Mouse (Mus musculus): Measurements from ENCODE around the gene Hsdl1. TPM values are rescaled to one million over a fixed set of nuclear protein-coding genes. Genes with fewer than 3 reads are reported as not detected.

Gene Hsdl1
- total and polyA plus RNA-seq, 2 experiments: 6.1 to 7.8 TPM

DNA sequence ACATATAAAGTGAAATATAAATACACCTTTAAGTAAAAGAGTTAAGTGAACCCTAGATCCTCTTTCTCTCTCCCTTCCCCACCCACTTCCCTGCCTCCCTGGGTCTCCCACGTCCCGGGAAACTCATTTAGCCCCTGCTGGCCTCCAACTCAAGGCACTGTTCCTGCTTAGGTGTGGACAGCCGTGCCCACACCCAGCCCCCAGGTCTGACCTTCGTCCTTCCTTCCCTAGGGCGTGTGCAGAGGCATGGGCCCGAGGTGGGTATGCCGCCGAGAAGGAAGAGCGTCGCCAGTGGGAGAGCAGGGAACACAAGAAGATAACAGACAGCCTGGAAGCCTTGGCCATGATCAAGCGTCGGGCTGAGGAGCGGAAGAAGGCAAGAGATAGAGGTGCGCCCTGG, 15.4 kb upstream of the Hsdl1 start:
- H3K4me3 ChIP-seq (ENCODE audit: insufficient read depth, low read depth, low read length): no peak overlapping the region
- WGBS: 72% methylated on average over 14 of the region's 14 CpGs
- no peak for TF ChIP-seq POLR2A (IDR thresholded peaks at IDR 0.05; ENCODE audit: extremely low read depth, insufficient read depth, low read length)
- no peak for TF ChIP-seq CTCF (IDR thresholded peaks at IDR 0.05; ENCODE audit: low read depth, low read length)
- no peaks in the 10 kb centered on the region for H3K79me2 ChIP-seq (ENCODE audit: control insufficient read depth, insufficient read depth, low read length)
- 0 out of 2 replicates have a peak, but pooled peaks cover 2% of the 10 kb centered on the region for H3K4me1 ChIP-seq (ENCODE audit: control insufficient read depth, insufficient read depth, low read length)
- H3K27me3 ChIP-seq (ENCODE audit: control insufficient read depth, insufficient read depth, low read length): no peaks in the 10 kb centered on the region
- DNase-seq (ENCODE audit: extremely low read depth, low read depth, low spot score): no peak
- no peak overlapping the region for H3K9ac ChIP-seq (ENCODE audit: low read depth, low read length)
- no peak overlapping the region for H3K27ac ChIP-seq (replicated peaks; ENCODE audit: insufficient read depth, low read depth, low read length)
- no peaks in the 10 kb centered on the region for H3K36me3 ChIP-seq (ENCODE audit: control insufficient read depth, insufficient read depth, low read length)

DNA sequence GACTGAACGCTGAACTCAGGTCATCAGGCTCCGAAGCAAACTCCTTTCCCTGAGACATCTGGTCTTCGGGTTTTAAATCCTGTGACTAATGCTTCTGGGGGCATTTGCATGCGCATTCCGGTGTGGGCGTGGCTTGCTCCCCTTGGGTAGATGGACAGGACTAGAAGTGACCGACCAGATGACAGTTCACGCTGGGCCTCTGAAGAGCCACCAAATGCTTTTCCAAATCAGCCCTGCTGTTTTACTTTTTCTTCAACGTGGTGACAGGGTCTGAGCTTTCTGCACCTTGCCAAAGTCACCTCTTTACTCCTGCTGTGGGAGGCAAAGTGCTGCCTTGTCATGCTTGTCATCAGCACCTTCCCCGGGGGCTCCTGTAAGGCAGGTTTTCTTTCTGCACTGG, 13.9 kb upstream of the Hsdl1 start:
- 70% methylated on average over 10 of the region's 10 CpGs for WGBS
- Histone ChIP-seq H3K4me3 (ENCODE audit: insufficient read depth, low read depth, low read length) (no peak overlapping the region), H3K4me1 (ENCODE audit: control insufficient read depth, insufficient read depth, low read length) (0 out of 2 replicates have a peak, but pooled peaks cover 2% of the 10 kb centered on the region), H3K9ac (ENCODE audit: low read depth, low read length) (no peak overlapping the region), H3K27ac (replicated peaks; ENCODE audit: insufficient read depth, low read depth, low read length) (no peak overlapping the region), H3K79me2 (ENCODE audit: control insufficient read depth, insufficient read depth, low read length) (no peaks in the 10 kb centered on the region), H3K36me3 (ENCODE audit: control insufficient read depth, insufficient read depth, low read length) (no peaks in the 10 kb centered on the region), H3K27me3 (ENCODE audit: control insufficient read depth, insufficient read depth, low read length) (no peaks in the 10 kb centered on the region)
- DNase-seq (ENCODE audit: extremely low read depth, low read depth, low spot score): no peak
- TF ChIP-seq CTCF (IDR thresholded peaks at IDR 0.05; ENCODE audit: low read depth, low read length) (no peak), POLR2A (IDR thresholded peaks at IDR 0.05; ENCODE audit: extremely low read depth, insufficient read depth, low read length) (no peak)

DNA sequence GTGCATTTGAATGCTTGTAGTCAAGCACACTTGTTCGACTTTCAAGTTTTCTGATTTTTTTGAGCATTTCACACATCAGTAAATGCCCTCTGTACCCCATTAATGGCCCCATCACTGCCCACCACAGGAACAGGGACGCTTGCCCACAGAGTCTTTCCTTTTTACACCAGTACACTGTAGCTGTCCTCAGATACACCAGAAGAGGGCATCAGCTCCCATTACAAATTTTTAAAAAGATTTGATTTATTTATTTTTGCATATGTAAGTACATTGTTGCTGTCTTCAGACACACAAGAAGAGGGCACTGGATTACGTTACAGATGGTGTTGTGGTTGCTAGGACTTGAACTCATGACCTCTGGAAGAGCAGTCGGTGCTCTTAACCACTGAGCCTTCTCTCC, 13.3 kb upstream of the Hsdl1 start:
- no peak for DNase-seq (ENCODE audit: extremely low read depth, low read depth, low spot score)
- H3K4me1 ChIP-seq (ENCODE audit: control insufficient read depth, insufficient read depth, low read length): 0 out of 2 replicates have a peak, but pooled peaks cover 2% of the 10 kb centered on the region
- no peaks in the 10 kb centered on the region for H3K79me2 ChIP-seq (ENCODE audit: control insufficient read depth, insufficient read depth, low read length)
- H3K36me3 ChIP-seq (ENCODE audit: control insufficient read depth, insufficient read depth, low read length): no peaks in the 10 kb centered on the region
- TF ChIP-seq CTCF (IDR thresholded peaks at IDR 0.05; ENCODE audit: low read depth, low read length): no peak
- TF ChIP-seq POLR2A (IDR thresholded peaks at IDR 0.05; ENCODE audit: extremely low read depth, insufficient read depth, low read length): no peak
- no peak overlapping the region for H3K27ac ChIP-seq (replicated peaks; ENCODE audit: insufficient read depth, low read depth, low read length)
- no peaks in the 10 kb centered on the region for H3K27me3 ChIP-seq (ENCODE audit: control insufficient read depth, insufficient read depth, low read length)
- no peak overlapping the region for H3K4me3 ChIP-seq (ENCODE audit: insufficient read depth, low read depth, low read length)
- 84% methylated on average over 4 of the region's 4 CpGs for WGBS
- no peak overlapping the region for H3K9ac ChIP-seq (ENCODE audit: low read depth, low read length)

DNA sequence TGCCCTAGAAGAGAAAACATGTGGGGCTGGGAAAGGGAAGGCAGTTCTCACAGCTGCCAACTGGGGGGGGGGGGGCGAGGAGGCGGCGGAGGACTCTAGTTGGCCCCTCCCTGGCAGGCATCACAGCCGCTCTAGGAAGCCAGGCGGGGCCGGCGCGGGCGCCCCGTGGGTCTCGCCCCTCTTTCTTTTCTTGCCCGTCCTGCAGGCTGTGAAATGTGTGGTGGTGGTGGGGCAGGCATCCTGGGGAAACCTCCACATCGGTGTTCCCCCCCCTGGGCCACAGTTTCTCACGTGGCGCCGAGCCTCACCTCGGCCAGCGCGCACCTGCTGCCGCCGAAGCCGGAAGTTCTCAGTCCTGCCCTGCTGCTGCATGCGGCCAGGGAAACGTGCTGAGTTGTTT, 10.9 kb upstream of the Hsdl1 start:
- Histone ChIP-seq H3K27me3 (ENCODE audit: control insufficient read depth, insufficient read depth, low read length) (no peaks in the 10 kb centered on the region), H3K27ac (replicated peaks; ENCODE audit: insufficient read depth, low read depth, low read length) (no peak overlapping the region), H3K4me1 (ENCODE audit: control insufficient read depth, insufficient read depth, low read length) (no peaks in the 10 kb centered on the region), H3K9ac (ENCODE audit: low read depth, low read length) (peak overlapping the region; percentile 28; the same call in 1 of the 2 replicates), H3K36me3 (ENCODE audit: control insufficient read depth, insufficient read depth, low read length) (no peaks in the 10 kb centered on the region), H3K79me2 (ENCODE audit: control insufficient read depth, insufficient read depth, low read length) (no peaks in the 10 kb centered on the region), H3K4me3 (ENCODE audit: insufficient read depth, low read depth, low read length) (peak overlapping the region; percentile 17; the same call in 1 of the 2 replicates)
- WGBS: 26% methylated on average over 24 of the region's 24 CpGs
- no peak for DNase-seq (ENCODE audit: extremely low read depth, low read depth, low spot score)
- no peak for TF ChIP-seq CTCF (IDR thresholded peaks at IDR 0.05; ENCODE audit: low read depth, low read length)
- TF ChIP-seq POLR2A (IDR thresholded peaks at IDR 0.05; ENCODE audit: extremely low read depth, insufficient read depth, low read length): no peak

DNA sequence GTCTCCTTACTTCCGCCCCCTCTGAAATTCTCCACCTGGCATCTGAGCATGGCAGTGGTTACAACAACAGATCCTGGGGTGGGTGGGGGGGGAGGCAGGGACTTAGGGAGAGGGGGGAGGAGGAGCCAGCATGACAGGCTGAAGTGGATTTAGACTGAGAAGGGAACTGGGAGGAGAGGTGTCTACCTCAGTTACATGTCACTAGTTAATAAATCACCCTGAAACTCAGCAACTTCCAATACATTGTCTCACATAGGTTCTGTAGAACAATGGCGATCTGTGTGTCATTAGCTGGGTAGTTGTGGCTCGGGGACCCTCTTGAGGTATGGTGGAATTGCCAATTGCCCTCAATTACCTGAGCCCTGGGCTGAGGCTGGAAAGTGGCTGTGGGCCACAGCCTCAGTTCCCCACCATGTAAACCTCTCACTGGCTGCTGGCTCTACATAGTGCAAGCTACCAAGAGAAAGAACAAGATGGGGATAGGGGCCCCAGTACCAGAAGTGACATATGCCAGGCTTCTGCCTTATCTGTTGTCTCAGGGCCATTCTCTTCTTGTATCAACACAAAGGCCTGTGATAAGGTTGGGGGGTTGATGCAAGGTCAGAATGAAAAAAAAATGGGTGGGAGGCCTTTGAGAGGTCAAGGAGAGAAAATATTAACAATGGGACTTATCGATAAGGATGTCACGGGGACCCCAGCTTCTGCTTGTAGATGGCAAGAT, 5.6 kb upstream of the Hsdl1 start:
- H3K27ac ChIP-seq (replicated peaks; ENCODE audit: insufficient read depth, low read depth, low read length): no peak overlapping the region
- TF ChIP-seq CTCF (IDR thresholded peaks at IDR 0.05; ENCODE audit: low read depth, low read length) (no peak), POLR2A (IDR thresholded peaks at IDR 0.05; ENCODE audit: extremely low read depth, insufficient read depth, low read length) (no peak)
- H3K4me1 ChIP-seq (ENCODE audit: control insufficient read depth, insufficient read depth, low read length): no peaks in the 10 kb centered on the region
- DNase-seq (ENCODE audit: extremely low read depth, low read depth, low spot score): no peak
- H3K4me3 ChIP-seq (ENCODE audit: insufficient read depth, low read depth, low read length): no peak overlapping the region
- no peak overlapping the region for H3K9ac ChIP-seq (ENCODE audit: low read depth, low read length)
- H3K27me3 ChIP-seq (ENCODE audit: control insufficient read depth, insufficient read depth, low read length): no peaks in the 10 kb centered on the region
- WGBS: 78% methylated on average over 5 of the region's 5 CpGs
- H3K79me2 ChIP-seq (ENCODE audit: control insufficient read depth, insufficient read depth, low read length): no peaks in the 10 kb centered on the region
- no peaks in the 10 kb centered on the region for H3K36me3 ChIP-seq (ENCODE audit: control insufficient read depth, insufficient read depth, low read length)

DNA sequence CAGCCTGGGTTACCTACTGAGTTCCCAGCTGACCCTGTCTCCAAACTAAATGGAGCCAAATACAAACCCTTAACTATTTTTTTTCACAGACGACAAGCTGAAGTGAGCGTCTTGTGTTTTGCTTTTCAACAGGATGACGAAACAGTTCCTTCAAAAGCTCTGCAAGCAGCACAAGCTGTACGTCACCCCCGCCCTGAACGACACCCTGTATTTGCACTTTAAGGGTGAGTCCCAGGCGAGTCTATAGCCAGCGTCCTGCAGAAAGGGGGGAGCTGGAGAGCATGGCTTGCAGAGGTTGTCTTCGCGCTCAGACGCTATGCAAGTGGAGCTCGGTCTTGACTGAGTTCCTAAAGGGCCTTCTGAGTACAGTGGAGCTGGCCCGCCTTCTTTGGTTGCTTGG, 4.1 kb upstream of the Hsdl1 start:
- TF ChIP-seq CTCF (IDR thresholded peaks at IDR 0.05; ENCODE audit: low read depth, low read length) (no peak), POLR2A (IDR thresholded peaks at IDR 0.05; ENCODE audit: extremely low read depth, insufficient read depth, low read length) (no peak)
- 80% methylated on average over 13 of the region's 13 CpGs for WGBS
- H3K27me3 ChIP-seq (ENCODE audit: control insufficient read depth, insufficient read depth, low read length): no peaks in the 10 kb centered on the region
- H3K9ac ChIP-seq (ENCODE audit: low read depth, low read length): no peak overlapping the region
- H3K27ac ChIP-seq (replicated peaks; ENCODE audit: insufficient read depth, low read depth, low read length): no peak overlapping the region
- peaks cover 4% of the 10 kb centered on the region for H3K4me1 ChIP-seq (ENCODE audit: control insufficient read depth, insufficient read depth, low read length)
- no peaks in the 10 kb centered on the region for H3K36me3 ChIP-seq (ENCODE audit: control insufficient read depth, insufficient read depth, low read length)
- no peak overlapping the region for H3K4me3 ChIP-seq (ENCODE audit: insufficient read depth, low read depth, low read length)
- H3K79me2 ChIP-seq (ENCODE audit: control insufficient read depth, insufficient read depth, low read length): peaks cover 1% of the 10 kb centered on the region; the same call in 1 of the 2 replicates
- no peak for DNase-seq (ENCODE audit: extremely low read depth, low read depth, low spot score)

All from liver, adult 2 months (tissue).